13 mouse cellular contexts compared by ENCODE assay signal in genomic region chr8:90813602-90814320, GRCm38 (mm10). TPM values are rescaled to one million over a fixed set of nuclear protein-coding genes. Genes with fewer than 3 reads are reported as not detected.
A peak's percentile ranks its signal among the peaks of the same experiment; 100 is the strongest.
DNase-seq lines count a peak whose midpoint lies in the region; ATAC-seq and TF ChIP-seq lines count a peak whose summit lies in the region.
"Had no signal": no experiment of that assay in that cellular context is flagged by ENCODE, and none has a peak within 500 bp of the region (broad histone marks: within the 10 kb centered on the region; RNA-seq: fewer than 3 reads in every experiment).

No protein-coding gene starts in this region.

- intact Hi-C loops in gastrocnemius, adult 2 months (cut with DNase I), result no loop called here
- intact Hi-C loops in heart, postnatal 36 days (cut with DNase I), result no loop called here

- WGBS in midbrain, embryonic 10.5 days, result 87% methylated on average over 10 of the region's 10 CpGs
- WGBS in midbrain, embryonic 15.5 days, result 88% methylated on average over 10 of the region's 10 CpGs

- no peaks in the 10 kb centered on the region for H3K27me3 ChIP-seq in midbrain, embryonic 10.5 days (ENCODE audit: low read depth, poor library complexity, severe bottlenecking)
- no peaks in the 10 kb centered on the region for H3K27me3 ChIP-seq in midbrain, embryonic 15.5 days (replicated peaks)
- H3K27me3 ChIP-seq: lung, embryonic 15.5 days had no signal

- no peaks in the 10 kb centered on the region for H3K36me3 ChIP-seq in midbrain, embryonic 10.5 days
- no peaks in the 10 kb centered on the region for H3K36me3 ChIP-seq in midbrain, embryonic 15.5 days (replicated peaks)
- H3K36me3 ChIP-seq: lung, embryonic 15.5 days had no signal

- no peak overlapping the region for H3K9ac ChIP-seq in midbrain, embryonic 15.5 days
- H3K9ac ChIP-seq: lung, embryonic 15.5 days had no signal

- H3K4me2 ChIP-seq in midbrain, embryonic 15.5 days, result no peak overlapping the region
- H3K4me2 ChIP-seq: lung, embryonic 15.5 days had no signal

- no peak for ATAC-seq in midbrain, embryonic 15.5 days (replicated peaks)

- TF ChIP-seq POLR2A in cortical plate, adult 2 months (IDR thresholded peaks at IDR 0.05; ENCODE audit: extremely low read depth, insufficient read depth, low read length), result no peak

- no peak for DNase-seq in gastrocnemius, adult 2 months
- no peak for DNase-seq in gastrocnemius, postnatal 25 days
- no peak for DNase-seq in midbrain, embryonic 10.5 days (ENCODE audit: low spot score)
- peak; percentile 85 for DNase-seq in ES-CJ7 (ENCODE audit: low read depth, low spot score)
- DNase-seq in frontal cortex, postnatal 10 days (ENCODE audit: low spot score in 2 of 2), result no peak
- DNase-seq in heart, postnatal 36 days, result no peak
- DNase-seq: adrenal gland, postnatal 25 days; heart, postnatal 4 days; kidney, postnatal 14 days had no signal

- H3K9me3 ChIP-seq in midbrain, embryonic 10.5 days (replicated peaks), result no peaks in the 10 kb centered on the region
- no peaks in the 10 kb centered on the region for H3K9me3 ChIP-seq in midbrain, embryonic 15.5 days
- H3K9me3 ChIP-seq: lung, embryonic 15.5 days had no signal

- no peak overlapping the region for H3K4me3 ChIP-seq in gastrocnemius, adult 2 months
- H3K4me3 ChIP-seq in midbrain, embryonic 10.5 days, result no peak overlapping the region
- no peak overlapping the region for H3K4me3 ChIP-seq in midbrain, embryonic 15.5 days
- H3K4me3 ChIP-seq in cortical plate, adult 2 months (ENCODE audit: insufficient read depth, low read length), result no peak overlapping the region
- H3K4me3 ChIP-seq: lung, embryonic 15.5 days; myocyte had no signal

- H3K27ac ChIP-seq in gastrocnemius, adult 2 months, result no peak overlapping the region
- 0 out of 2 replicates have a peak overlapping the region, but pooled peaks have one; percentile 13 for H3K27ac ChIP-seq in midbrain, embryonic 10.5 days (replicated peaks)
- H3K27ac ChIP-seq in midbrain, embryonic 15.5 days, result no peak overlapping the region
- H3K27ac ChIP-seq in cortical plate, adult 2 months (ENCODE audit: insufficient read depth, low read length), result no peak overlapping the region
- H3K27ac ChIP-seq: lung, embryonic 15.5 days had no signal

- TF ChIP-seq CTCF in gastrocnemius, adult 2 months (IDR thresholded peaks at IDR 0.05), result peak; percentile 20; the same call in 1 of the 2 replicates
- 0 out of 2 replicates have a peak, but pooled peaks have one; percentile 18 for TF ChIP-seq CTCF in cortical plate, adult 2 months (IDR thresholded peaks at IDR 0.05; ENCODE audit: extremely low read depth, insufficient read depth, low read length)

- H3K4me1 ChIP-seq in midbrain, embryonic 10.5 days, result peaks cover 10% of the 10 kb centered on the region
- peaks cover 10% of the 10 kb centered on the region; the same call in 1 of the 2 replicates for H3K4me1 ChIP-seq in midbrain, embryonic 15.5 days
- no peaks in the 10 kb centered on the region for H3K4me1 ChIP-seq in cortical plate, adult 2 months (ENCODE audit: control insufficient read depth, insufficient read depth, low read length)
- H3K4me1 ChIP-seq: lung, embryonic 15.5 days had no signal

RNA-seq across cellular contexts. Expression of gene Gm19935, which starts 3.4 kb away (rescaled TPM):
- total RNA-seq in gastrocnemius, adult 2 months (2021), result not detected
- not detected for total RNA-seq in gastrocnemius, postnatal 25 days (2021)
- not detected in 2 replicates for polyA plus RNA-seq in midbrain, embryonic 10.5 days (2016; fragmentation: Nextera tagmentation; extraction: Ambion mirVana)
- polyA plus RNA-seq in midbrain, embryonic 15.5 days (2015; fragmentation: Nextera tagmentation; extraction: Ambion mirVana), result 0.23 and 0.65 TPM in 2 replicates
- 2.3 and 4.1 TPM in 2 replicates for polyA plus RNA-seq in cortical plate, adult 2 months (2012; rRNA removed)
- not detected for total RNA-seq in heart, postnatal 36 days (2021)
- total RNA-seq: adrenal gland, postnatal 25 days; heart, postnatal 4 days had no signal
- polyA plus RNA-seq: myocyte had no signal

RNA-seq across cellular contexts. Expression of gene Chd9, which starts 14.4 kb away (rescaled TPM):
- 10 to 100 TPM; 47.2 to 49.5 TPM for total RNA-seq in gastrocnemius, adult 2 months (2021)
- total RNA-seq in gastrocnemius, postnatal 25 days (2021), result 10 to 100 TPM; 38.8 to 72.8 TPM
- 29.0 and 37.6 TPM in 2 replicates for polyA plus RNA-seq in midbrain, embryonic 10.5 days (2016; fragmentation: Nextera tagmentation; extraction: Ambion mirVana)
- polyA plus RNA-seq in midbrain, embryonic 15.5 days (2015; fragmentation: Nextera tagmentation; extraction: Ambion mirVana), result 79.5 and 81.7 TPM in 2 replicates
- 291 and 305 TPM in 2 replicates for polyA plus RNA-seq in cortical plate, adult 2 months (2012; rRNA removed)
- 10 to 100 TPM; 46.8 to 49.4 TPM for total RNA-seq in heart, postnatal 36 days (2021)
